Mouse (Mus musculus): ENCODE data around the gene Alyref2. TPM values are rescaled to one million over a fixed set of nuclear protein-coding genes. Genes with fewer than 3 reads are reported as not detected.

The Alyref2 gene
- polyA plus RNA-seq, 1 experiment from 2014 or later = 9.3 TPM

- no peaks in the 10 kb centered on the region for H3K4me1 ChIP-seq
- no peak overlapping the region for H3K4me3 ChIP-seq
- H3K27ac ChIP-seq (replicated peaks) = no peak overlapping the region
- no peaks in the 10 kb centered on the region for H3K36me3 ChIP-seq (replicated peaks)
- no peak for DNase-seq (ENCODE audit: low spot score)
- 91% methylated on average over 11 of the region's 11 CpGs for WGBS
- H3K27me3 ChIP-seq (replicated peaks; ENCODE audit: low read depth, poor library complexity, severe bottlenecking) = no peaks in the 10 kb centered on the region
- H3K9me3 ChIP-seq = peaks cover 4% of the 10 kb centered on the region; the same call in 1 of the 2 replicates
Observed at GRCm38 (mm10) chr1:171553359-171554341, 50.4 kb downstream of the Alyref2 start.

Other genes starting within 250 kb of the Alyref2 start
- 68.7 and 70.8 TPM in 2 replicates for gene B4galt3, start 233.2 kb upstream of the Alyref2 start, polyA plus RNA-seq (2016; fragmentation: Nextera tagmentation; extraction: Ambion mirVana)
- 52.0 and 57.5 TPM in 2 replicates for gene Ppox, start 222.3 kb upstream of the Alyref2 start, polyA plus RNA-seq (2016; fragmentation: Nextera tagmentation; extraction: Ambion mirVana)
- gene Usp21, start 215.5 kb upstream of the Alyref2 start, polyA plus RNA-seq (2016; fragmentation: Nextera tagmentation; extraction: Ambion mirVana) = 106 and 107 TPM in 2 replicates
- 100 and 105 TPM in 2 replicates for gene Ufc1, start 208.5 kb upstream of the Alyref2 start, polyA plus RNA-seq (2016; fragmentation: Nextera tagmentation; extraction: Ambion mirVana)
- gene Dedd, start 174.3 kb upstream of the Alyref2 start, polyA plus RNA-seq (2016; fragmentation: Nextera tagmentation; extraction: Ambion mirVana) = 50.3 and 50.4 TPM in 2 replicates
- gene Nit1, start 157.8 kb upstream of the Alyref2 start, polyA plus RNA-seq (2016; fragmentation: Nextera tagmentation; extraction: Ambion mirVana) = 33.6 and 36.8 TPM in 2 replicates
- gene Pfdn2, start 157.8 kb upstream of the Alyref2 start, polyA plus RNA-seq (2016; fragmentation: Nextera tagmentation; extraction: Ambion mirVana) = 156 TPM in 2 replicates
- gene Klhdc9, start 142.7 kb upstream of the Alyref2 start, polyA plus RNA-seq (2016; fragmentation: Nextera tagmentation; extraction: Ambion mirVana) = 1.2 and 1.6 TPM in 2 replicates
- 2.6 and 4.6 TPM in 2 replicates for gene Nectin4, start 133.4 kb upstream of the Alyref2 start, polyA plus RNA-seq (2016; fragmentation: Nextera tagmentation; extraction: Ambion mirVana)
- 0.65 and 0.72 TPM in 2 replicates for gene Arhgap30, start 114.5 kb upstream of the Alyref2 start, polyA plus RNA-seq (2016; fragmentation: Nextera tagmentation; extraction: Ambion mirVana)
- gene Usf1, start 92.2 kb upstream of the Alyref2 start, polyA plus RNA-seq (2016; fragmentation: Nextera tagmentation; extraction: Ambion mirVana) = 138 and 139 TPM in 2 replicates
- gene Tstd1, start 84.6 kb upstream of the Alyref2 start, polyA plus RNA-seq (2016; fragmentation: Nextera tagmentation; extraction: Ambion mirVana) = 6.0 and 9.0 TPM in 2 replicates
- 34.7 and 37.6 TPM in 2 replicates for gene F11r, start 65.9 kb upstream of the Alyref2 start, polyA plus RNA-seq (2016; fragmentation: Nextera tagmentation; extraction: Ambion mirVana)
- not detected in 2 replicates for gene Itln1, start 31.8 kb downstream of the Alyref2 start, polyA plus RNA-seq (2016; fragmentation: Nextera tagmentation; extraction: Ambion mirVana)
- gene Cd244a, start 55.7 kb downstream of the Alyref2 start, polyA plus RNA-seq (2016; fragmentation: Nextera tagmentation; extraction: Ambion mirVana) = 0.19 TPM in 1 of 2 replicates, not detected in the other
- gene Ly9, start 103.9 kb downstream of the Alyref2 start, polyA plus RNA-seq (2016; fragmentation: Nextera tagmentation; extraction: Ambion mirVana) = 0.06 and 0.07 TPM in 2 replicates
- not detected in 2 replicates for gene Slamf7, start 149.6 kb downstream of the Alyref2 start, polyA plus RNA-seq (2016; fragmentation: Nextera tagmentation; extraction: Ambion mirVana)
- 0.29 and 0.55 TPM in 2 replicates for gene Cd48, start 178.5 kb downstream of the Alyref2 start, polyA plus RNA-seq (2016; fragmentation: Nextera tagmentation; extraction: Ambion mirVana)

Data from embryonic facial prominence, embryonic 10.5 days (tissue).